Mouse (Mus musculus) neutrophil, adult 5-6 weeks (primary cell): ENCODE data around the gene 1110017D15Rik. TPM values are rescaled to one million over a fixed set of nuclear protein-coding genes. Genes with fewer than 3 reads are reported as not detected.

Source experiments
- ATAC-seq: fragments of 151-379, 151-347 bp; 2 replicates; pipeline ENCODE4 v1.8.0; 2017; ENCODE audit warnings: mild to moderate bottlenecking, moderate TSS enrichment; ENCODE audit not compliant: insufficient number of reproducible peaks, poor library complexity, low FRiP score, severe bottlenecking; ENCODE audit errors: extremely low read depth
- total RNA-seq: library from RNA; stranded (forward); fragments of 200-1000 nt; gene quantifications from 2 replicates; pipeline ENCODE4 v1.2.3, GENCODE M21; 2017

1110017D15Rik gene
- total RNA-seq: not detected in 2 replicates

DNA sequence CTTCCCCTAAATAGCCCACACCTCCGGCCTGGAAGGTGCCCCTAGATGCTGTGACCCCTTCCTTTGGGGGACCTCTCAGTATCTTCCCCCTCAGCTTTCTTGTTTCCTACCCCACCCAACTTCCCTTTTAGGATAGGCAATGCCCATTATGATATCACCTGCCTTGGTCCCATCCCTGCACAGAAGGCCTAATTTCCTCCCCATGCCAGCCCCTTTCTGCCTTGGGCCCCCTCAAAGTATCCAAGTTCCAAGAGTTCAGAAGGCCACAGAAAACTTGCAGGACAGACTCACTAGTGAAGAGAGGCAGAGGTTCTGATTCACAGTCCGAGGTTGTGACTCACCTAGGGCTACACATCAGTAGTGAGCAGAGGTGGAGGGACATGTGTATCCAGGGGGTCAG lies at the start of gene 1110017D15Rik:
Gene 1110017D15Rik, minus strand, starts transcription at position 101 of the 400 bp plus-strand sequence.
- ATAC-seq: no peak

DNA sequence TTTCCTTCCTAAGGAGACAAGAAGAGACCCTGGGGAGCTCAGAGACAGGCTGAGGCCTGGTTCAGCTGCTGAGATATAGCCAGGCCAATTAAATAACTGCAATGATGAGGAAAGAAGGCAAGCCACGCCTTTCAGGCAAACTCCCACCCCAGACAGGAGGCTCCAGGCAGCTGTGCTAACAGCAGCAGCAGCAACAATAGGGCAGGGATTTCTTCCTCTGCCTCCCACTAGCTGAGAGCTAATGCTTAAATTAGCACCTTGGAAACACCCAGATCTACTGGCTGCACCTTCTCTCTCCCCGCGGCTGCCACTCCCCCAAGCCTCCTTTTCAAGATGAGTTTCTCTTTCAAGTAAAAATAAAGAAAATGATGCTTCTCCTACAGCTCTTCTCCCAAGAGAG lies 49.0 kb upstream of the 1110017D15Rik start:
- ATAC-seq: no peak

DNA sequence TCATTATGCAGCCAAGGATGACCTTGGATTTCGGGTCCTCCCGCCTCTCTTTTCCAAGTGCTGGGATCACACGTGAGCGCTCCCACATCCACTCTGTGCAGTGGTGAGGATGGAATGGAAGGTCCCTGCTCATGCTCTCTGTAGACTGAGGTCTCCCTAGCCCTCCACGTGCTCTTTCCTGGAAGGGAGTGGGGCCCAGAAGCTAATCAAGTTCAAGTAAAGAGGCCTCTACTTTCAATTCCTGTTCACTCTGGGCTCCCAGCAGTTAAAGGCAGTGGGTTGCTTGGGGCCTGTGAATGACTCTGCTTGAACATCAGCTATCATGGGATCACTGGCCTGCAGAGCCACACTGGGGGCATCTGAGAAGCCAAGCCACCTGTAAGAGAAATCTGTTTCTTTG lies 46.2 kb upstream of the 1110017D15Rik start:
- ATAC-seq: no peak

DNA sequence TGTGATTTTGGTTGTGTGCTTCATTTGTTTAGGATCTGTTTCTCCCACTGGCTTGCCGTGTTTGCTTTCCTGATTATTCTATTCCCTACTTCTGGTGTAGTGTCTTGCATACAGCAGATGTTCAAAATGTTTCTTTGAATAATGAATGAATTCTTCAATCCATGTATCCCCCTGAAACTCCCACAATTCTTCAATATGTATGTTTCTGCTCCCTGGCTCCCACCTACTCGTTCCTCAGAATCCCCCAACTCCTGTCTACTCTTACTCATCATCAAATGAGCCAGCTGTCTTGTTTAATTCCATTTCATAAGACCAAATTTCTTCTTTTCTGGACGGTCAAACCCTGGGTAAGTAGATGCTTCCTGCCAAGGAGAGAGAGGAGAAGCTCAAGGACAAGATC lies 40.0 kb upstream of the 1110017D15Rik start:
- no peak for ATAC-seq

DNA sequence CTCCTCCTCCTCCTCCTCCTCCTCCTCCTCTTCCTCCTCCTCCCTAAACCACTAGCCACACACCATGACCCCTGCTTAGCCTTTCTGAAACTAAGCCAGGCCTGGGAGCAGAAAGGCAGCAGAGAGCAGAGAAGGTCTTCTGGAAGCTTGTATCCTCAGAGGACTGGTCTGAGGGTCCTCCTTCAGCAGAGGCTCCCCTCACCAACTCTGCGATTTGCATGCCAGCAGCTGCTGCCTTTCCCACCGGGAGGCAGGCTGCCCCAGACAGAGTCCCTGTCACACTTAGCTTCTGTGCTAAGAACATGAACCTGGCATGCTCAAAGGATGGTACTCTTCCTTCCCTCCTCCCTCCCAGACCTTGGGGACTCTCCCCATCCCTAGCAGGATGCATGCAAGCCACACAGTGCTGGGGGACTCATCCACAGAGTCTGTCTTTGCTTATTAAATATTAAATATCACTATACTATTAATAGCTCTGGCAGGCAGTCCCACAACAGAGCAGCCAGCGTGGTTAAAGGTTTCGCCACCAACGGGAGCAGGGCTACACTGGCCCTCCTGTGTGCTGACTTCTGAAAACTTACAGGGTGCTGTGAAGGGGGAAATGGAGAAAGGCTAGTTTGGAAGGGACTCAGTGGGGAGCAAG lies 39.3 kb upstream of the 1110017D15Rik start:
- no peak for ATAC-seq

DNA sequence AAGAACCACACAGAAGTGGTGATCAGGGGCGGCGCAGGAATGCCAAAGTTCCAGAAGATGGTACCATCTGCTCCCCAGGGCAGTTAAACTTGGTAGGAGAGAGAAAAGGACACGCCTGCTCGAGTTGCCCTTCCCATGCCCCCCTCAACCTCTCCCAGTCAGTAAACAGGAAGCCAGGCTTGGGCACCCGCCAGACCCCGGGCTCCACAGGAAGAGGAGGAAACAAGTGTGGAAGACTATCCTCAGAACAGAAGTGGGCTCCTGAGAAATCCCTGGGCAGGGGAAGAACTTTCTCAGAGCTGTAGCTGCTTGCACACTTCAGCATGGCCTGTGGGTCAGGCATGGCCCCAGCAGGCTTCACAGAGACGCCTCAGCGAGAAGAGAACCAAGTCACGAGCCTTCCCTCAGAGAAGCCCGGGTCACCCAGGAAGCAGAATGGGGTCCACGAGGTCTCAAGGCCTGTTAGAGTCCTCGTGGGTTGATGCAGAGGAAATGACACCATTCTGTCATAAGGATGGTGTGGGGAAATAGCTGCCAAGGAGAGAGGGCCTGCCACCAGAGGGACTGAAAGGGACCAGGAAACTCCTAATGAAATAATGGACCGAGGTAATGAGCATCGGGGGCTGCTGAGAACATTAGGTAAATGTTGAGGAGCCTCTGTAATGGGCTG lies 38.0 kb upstream of the 1110017D15Rik start:
- no peak for ATAC-seq

DNA sequence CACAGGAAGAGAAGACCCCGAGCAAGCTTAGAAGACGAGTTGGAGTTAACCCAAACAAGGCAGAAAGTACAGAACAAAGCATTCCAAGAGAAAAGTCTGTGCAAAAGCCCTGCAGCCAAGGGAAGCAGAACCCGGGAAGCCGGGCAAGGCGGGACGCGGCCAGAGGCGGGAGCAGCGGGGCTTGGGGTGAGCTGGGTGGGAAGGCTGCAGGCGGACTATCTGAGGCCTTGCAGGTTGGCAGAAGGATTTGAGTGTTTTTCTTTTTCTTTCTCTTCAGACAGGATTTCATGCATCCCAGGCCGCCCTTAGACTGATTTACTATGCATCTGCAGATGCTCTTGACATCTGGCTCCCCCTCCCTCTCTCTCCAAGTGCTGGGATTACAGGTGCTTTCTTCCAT lies 36.0 kb upstream of the 1110017D15Rik start:
- ATAC-seq: no peak

DNA sequence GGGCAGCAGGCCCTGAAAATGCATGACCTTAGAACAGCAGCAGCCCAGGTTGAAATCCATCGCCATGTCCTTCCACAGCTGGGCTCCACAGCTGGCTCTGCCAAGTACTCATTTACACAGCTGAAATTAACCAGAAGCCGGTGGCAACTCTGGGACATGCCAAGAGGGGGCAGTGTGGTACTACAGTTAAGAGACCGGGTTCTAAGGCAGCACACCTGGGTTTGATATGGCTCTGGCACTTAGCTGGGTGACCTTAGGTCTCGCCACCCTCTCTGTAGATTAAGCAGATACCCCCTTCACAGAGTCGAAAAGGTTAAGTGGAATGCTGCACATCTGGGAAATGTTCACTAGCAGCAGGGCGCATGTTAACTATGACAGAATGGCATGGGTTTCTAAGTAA lies 35.4 kb upstream of the 1110017D15Rik start:
- ATAC-seq: peak; percentile 70; the same call in 1 of the 2 replicates

DNA sequence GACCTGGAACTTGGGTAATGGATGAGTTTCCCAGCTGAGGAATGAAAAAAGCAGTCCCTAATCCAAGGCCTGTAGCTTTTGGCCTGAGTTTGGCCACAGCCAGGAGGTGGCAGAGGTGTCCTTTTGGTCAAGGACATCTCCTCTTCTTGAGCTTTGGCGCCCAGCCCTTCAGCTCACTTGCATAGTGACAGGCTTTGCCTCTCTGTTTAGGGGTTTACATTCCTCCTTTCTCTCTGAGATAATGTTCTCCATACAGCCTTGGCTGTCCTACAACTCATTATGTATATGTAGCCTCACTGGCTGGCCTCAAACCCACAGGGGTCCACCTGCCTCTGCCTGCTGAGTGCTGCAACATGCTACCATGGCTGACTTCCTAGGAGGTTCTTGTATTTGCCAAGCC lies 30.0 kb upstream of the 1110017D15Rik start:
- ATAC-seq: no peak

DNA sequence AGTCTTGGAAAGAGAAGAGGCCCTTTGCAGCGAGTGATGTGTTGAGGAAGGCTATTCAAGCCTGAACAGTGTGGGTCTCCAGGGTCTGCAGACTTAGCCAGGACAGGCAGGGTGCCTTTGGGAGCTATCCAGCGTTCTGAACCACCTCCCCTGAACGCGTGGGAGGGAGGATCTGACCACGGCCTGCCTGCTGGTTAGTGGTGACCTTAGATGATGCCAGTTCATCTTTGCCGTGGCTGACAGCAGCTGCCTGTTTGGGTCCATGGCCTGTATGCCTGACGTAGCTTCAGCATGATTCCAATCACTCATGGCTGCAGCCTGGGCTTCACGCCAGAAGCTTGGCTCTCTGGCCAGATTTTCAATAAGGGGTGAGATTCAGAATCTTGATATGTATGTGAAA lies 28.9 kb upstream of the 1110017D15Rik start:
- ATAC-seq: no peak

DNA sequence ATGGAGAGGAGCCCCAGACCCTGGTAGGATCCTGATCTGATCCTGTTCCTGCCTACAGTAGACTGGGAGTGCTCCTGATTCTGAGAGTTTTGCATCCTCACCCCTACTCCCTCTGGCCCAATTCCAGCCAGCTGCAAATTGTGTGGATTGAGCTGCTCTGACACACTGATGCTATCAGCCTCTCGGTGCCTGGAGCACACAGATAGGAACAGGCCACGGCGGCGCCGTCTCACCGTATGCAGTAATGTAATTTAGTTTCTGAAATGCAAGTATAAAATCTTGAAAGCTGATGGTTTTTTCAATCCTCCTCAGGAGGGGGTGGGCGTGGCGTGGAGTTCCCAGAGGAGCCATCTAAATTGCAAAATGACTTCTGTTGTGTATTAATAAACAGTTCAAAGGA lies 25.0 kb upstream of the 1110017D15Rik start:
- ATAC-seq: no peak

DNA sequence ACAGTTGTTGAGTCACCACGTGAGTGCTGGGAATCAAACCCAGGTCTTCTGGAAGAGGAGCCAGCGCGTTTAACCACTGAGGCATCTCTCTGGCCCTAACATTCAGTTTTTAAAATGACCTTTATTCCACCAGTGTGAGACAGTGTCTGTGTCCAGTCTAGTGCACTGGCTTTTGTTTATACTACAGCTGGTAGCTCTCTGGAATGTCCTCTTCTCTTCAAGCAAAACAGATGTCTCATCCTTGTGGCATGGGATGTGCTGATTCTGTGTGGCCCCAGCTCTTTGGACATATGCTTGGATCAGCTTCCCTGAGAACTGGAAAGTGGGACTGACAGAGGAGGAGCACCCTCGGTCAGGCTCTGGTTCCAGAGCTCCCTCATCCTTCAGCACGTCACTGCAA lies 17.7 kb upstream of the 1110017D15Rik start:
- ATAC-seq: no peak

DNA sequence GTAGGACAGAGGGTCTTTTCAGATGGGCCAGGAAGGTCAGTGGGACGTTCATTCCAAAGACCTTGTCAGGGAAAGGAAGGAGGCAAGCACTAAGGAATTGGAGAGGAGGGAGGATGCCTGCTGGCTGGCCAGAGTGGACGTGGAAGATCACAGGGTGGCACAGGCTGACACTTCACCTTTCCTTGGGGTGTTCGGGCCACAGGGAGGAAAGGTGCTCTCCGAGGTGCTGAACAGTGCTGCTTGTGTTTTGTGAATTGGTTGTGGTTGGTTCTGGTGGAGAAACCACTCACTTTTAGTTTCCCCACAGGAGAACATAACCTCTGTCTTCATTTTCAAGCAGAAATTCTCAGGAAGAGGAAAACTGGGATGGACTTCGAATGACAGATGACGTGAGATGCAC lies 15.3 kb upstream of the 1110017D15Rik start:
- no peak for ATAC-seq

DNA sequence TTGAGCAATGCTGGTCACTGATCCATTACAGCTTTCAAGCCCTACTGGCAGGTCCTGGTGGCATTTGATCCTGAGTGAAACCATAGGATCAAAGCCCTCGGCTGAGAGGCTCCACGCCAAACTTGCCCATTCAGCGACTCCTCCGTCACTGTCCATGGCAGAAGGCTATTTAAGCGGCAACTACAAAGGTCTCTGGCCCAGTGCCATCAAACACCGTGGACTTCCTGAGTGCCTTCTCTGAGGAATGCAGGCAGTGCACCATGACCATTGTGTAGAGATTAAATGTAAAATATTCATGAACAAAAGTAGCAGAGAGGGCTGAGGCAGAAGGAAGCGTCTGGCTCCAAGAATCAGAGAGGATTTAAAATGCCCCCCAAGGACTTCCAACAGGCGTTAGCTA lies 10.9 kb upstream of the 1110017D15Rik start:
- ATAC-seq: no peak

DNA sequence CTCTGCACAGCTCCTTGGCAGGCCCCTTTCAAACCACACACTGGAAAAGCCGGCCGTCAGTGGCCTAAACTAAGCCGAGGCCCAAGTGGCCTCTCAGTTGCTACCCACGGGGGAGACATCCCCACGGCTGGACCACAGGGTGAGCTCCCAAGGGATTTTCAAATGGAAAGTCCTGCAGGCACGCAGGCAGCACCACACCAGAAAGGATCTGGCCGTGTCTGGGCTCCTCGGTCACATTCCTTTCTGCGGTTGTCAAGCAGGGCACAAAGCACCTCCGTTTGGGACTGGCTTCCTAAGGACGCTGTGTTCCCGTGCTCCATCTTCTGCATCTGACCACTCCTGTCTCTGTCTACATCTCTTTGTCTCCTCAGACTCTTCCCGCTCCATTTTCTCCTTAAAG lies 9.9 kb upstream of the 1110017D15Rik start:
- no peak for ATAC-seq

DNA sequence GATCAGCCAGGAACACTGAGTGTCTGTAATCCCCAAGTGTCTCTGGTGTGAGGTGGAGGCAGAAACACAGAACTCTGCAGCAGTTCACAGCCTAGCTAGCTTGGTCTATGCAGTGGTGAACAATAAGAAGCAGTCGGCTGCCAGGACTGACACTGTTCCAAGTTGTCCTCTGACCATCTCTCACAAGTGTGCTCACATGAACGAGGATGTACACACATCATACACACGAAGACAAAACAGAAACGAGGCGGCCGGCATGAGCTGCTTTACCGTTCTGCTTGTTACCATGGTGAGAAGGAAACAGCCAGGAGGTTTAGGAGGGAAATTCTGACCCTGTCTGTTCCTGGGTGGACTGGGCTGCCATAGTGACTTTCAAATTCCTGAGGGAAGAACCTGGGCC lies 9.4 kb upstream of the 1110017D15Rik start:
- ATAC-seq: no peak

DNA sequence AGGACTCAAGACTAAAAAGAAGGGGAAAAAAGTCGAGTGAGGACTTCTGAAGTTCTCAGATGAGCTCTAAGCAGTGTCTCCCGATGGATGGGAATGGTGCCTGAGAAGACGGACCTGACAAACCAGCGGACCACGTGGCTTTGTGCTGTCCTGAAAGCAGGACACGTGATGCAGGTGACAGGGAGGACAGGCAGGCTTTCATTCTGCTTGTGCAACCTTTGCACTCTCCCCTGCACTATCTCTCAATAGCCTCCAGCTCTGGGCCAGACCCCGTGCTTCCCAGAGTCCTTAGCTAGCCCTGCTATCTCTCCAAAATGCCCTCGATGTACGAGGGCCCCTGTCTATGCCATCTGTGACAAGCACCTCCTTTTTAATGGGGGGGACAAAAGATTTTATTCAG lies 7.7 kb upstream of the 1110017D15Rik start:
- ATAC-seq: no peak

DNA sequence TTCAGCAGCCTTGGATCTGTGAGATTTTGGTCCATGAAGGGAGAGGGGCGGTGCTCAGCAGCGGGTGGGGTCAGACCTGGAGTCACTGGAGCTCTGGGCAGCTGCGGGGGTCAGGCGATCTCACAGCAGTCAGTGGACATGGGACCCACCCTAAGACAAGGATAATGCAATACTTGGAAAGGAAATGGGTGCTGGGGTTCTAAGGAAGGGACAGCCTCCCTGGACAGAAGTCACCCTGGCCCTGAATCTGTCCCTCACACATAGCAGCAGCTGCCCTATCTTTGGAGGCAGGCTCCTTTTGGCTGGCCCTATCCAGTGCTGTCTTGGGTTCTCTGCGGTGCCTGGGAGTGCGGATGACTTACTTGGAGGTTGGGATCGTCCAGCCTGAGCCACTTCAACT lies 6.7 kb upstream of the 1110017D15Rik start:
- ATAC-seq: no peak

DNA sequence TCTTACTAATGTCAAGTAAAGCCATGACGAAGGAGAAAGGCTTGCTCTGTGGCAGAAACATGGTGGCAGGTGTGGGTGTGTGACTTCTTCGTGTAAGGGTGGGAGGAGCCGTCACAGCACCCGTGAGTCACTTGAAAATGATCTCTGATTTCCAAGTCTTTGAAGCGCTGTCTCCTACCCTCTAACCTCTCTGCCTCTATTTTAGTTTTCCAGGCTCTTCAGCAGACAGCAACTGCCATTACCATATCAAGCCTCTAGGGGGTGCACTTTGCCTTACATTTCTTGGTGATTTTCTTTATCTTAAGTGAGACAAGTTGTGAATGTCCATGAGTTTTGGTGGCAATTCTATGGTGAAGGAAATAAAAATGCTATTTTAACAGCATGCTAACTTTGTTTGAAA lies 5.7 kb upstream of the 1110017D15Rik start:
- ATAC-seq: no peak

DNA sequence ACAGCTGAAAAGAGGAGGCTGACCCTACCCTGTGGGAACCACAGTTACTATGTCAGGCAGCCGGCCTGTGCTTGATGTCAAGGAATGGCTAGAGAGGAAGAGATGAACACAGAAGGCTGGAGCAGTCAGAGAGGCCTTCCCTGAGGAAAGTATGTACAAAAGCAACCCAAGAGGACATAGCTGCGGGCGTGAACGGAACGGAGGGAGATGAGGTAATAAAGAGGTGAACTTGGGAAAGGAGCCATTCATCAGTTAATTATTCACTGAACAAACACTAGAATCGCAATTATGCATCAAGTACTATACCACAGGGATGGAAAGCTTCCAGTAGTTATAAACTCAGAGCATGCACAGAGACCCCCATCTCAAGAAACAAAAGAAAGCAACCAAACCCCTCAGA lies 5.0 kb upstream of the 1110017D15Rik start:
- ATAC-seq: no peak

DNA sequence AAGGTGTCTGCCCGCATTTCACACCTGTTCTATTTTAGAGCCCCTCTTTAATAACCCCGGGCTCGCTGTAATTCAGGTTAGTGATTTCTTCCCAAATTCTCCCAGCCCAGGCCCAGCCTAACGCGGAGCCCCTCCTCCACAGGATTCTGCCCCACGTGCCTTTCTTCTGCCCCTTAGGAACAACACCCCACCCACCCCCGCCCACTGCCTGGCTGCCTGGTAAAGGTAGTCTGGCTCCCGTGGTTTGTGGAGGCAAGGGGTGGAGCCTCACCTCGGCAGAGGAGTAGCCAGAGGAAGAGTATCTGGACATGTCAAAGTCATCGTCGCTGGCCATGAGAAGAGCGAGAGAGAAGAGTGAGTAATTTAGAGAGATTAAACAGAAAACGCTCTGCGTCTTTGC lies 3.5 kb upstream of the 1110017D15Rik start:
- no peak for ATAC-seq
